Mouse (Mus musculus): Measurements from ENCODE around the gene Olfr109. TPM values are rescaled to one million over a fixed set of nuclear protein-coding genes. Genes with fewer than 3 reads are reported as not detected.

Olfr109 gene
- polyA plus RNA-seq (2012; rRNA removed): not detected in 2 replicates

GRCm38 (mm10) chr17:37458616-37459015 is at the start of gene Olfr109:
Gene Olfr109 (plus strand): TSS chr17:37458916.
- no peak for DNase-seq (ENCODE audit: low spot score)

DNA sequence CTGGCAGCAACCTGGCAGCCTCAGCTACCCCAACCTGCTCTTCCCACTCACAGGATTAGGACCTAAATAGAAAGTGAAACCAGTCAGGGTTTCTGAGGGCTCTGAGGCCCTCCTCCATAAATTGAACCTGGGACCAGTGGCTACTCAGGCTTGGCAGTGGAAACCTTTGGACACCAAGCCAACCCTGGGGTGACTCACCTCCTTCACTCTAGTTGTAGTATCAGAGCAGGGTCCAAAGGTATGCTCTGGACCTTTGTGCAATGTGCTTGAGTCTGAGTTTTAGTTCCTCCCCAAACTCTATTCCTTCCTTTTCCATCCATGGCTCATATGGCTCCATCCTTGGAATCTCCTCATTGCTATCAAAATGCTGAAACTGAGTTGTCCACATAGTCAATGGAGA is 45.3 kb upstream of the Olfr109 start:
- no peak for DNase-seq (ENCODE audit: low spot score)

DNA sequence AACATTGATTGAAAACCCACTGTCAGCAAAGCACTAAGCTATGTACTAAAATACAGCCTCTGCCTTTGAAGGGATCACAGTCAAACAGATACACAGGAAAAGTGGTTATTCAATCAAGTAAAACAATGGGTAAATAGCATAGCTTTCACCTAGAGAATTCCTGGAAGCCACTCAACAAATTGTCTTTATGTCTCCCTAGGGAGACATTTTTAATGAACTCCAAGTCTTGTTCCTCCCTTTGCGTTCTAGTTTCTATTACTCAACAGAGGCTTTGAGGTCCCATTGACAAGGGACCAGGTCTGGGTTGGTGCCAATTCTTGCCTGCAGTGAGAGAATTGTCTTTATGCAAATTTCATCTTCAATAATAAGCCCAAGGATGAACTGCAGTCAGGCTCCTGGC is 13.5 kb upstream of the Olfr109 start, which contains the start of gene Olfr108:
Gene Olfr108 (plus strand): TSS at position 301 of the 400 bp plus-strand sequence.
- DNase-seq (ENCODE audit: low spot score): no peak

GRCm38 (mm10) chr17:37483452-37483851 is 24.7 kb downstream of the Olfr109 start, which contains the start of gene H2-M2:
Gene H2-M2 (minus strand): TSS chr17:37483552.
- DNase-seq (ENCODE audit: low spot score): no peak

DNA sequence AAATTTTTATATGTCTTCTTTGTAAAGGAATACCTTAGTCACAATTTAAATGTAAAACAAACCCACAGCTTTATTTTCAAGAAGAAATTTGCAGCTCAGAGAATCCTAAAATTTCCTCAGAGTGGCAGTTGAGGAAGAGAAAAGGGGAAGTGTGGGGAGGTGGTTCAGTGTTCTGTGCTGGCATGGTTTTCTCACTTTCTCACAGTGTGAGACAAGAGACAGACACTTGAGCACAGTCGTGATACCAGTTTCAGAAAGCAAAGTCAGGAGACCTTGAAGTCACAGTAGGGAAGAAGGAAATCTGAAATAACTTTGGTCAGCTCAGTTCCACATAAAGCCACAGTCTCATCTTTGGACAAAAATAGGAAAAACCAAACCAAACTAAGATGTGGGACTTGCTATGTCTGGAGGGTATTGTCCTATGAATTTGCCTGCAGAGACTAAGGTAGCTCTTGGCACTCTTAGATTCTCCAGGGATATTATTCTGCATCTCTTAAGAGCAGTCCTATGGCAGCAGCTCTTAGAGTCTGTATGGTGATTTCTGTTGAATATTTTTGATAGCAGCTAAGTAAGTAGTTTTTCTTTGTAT is 33.3 kb downstream of the Olfr109 start, which contains the start of gene Olfr110:
Gene Olfr110 (plus strand): TSS at position 539 of the 589 bp plus-strand sequence.
- no peak for DNase-seq (ENCODE audit: low spot score)

DNA sequence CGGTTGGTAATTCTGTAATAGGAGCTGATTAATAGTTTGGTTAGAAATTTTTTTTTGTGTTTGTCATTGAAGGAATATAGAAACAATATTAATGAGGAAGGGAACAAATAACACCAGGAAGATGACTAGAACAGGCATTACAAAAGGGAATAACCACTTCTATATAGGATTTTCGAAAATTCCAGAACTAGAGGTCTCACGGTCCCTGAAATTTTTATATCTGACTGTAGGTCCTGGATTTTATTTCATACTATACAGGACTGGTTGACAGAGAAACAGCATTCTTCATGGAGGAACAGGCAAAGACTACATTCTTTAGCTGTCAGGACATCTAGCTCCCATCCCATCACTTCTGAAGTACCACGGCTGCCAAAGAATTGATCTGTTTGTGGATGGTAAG is 49.0 kb downstream of the Olfr109 start, which contains the start of gene Olfr111:
Gene Olfr111 (plus strand): TSS at position 301 of the 400 bp plus-strand sequence.
- no peak for DNase-seq (ENCODE audit: low spot score)

Other genes starting within 250 kb of the Olfr109 start
- gene Olfr95, start 245.8 kb upstream of the Olfr109 start, polyA plus RNA-seq (2012; rRNA removed): not detected in 2 replicates
- gene Olfr96, start 238.8 kb upstream of the Olfr109 start, polyA plus RNA-seq (2012; rRNA removed): not detected in 2 replicates
- gene Olfr97, start 221.6 kb upstream of the Olfr109 start, polyA plus RNA-seq (2012; rRNA removed): not detected in 2 replicates
- gene Olfr98, start 195.2 kb upstream of the Olfr109 start, polyA plus RNA-seq (2012; rRNA removed): not detected in 2 replicates
- gene H2-M3, start 188.7 kb upstream of the Olfr109 start, polyA plus RNA-seq (2012; rRNA removed): 12.3 and 13.0 TPM in 2 replicates
- not detected in 2 replicates for gene Olfr99, start 175.5 kb upstream of the Olfr109 start, polyA plus RNA-seq (2012; rRNA removed)
- gene Olfr101, start 154.6 kb upstream of the Olfr109 start, polyA plus RNA-seq (2012; rRNA removed): not detected in 2 replicates
- gene Olfr102, start 141.9 kb upstream of the Olfr109 start, polyA plus RNA-seq (2012; rRNA removed): not detected in 2 replicates
- not detected in 2 replicates for gene Olfr103, start 119.2 kb upstream of the Olfr109 start, polyA plus RNA-seq (2012; rRNA removed)
- not detected in 2 replicates for gene Olfr104-ps, start 99.3 kb upstream of the Olfr109 start, polyA plus RNA-seq (2012; rRNA removed)
- gene Olfr105-ps, start 79.9 kb upstream of the Olfr109 start, polyA plus RNA-seq (2012; rRNA removed): not detected in 2 replicates
- gene Olfr106-ps, start 68.5 kb upstream of the Olfr109 start, polyA plus RNA-seq (2012; rRNA removed): not detected in 2 replicates
- not detected in 2 replicates for gene Olfr107, start 59.7 kb upstream of the Olfr109 start, polyA plus RNA-seq (2012; rRNA removed)
- gene Olfr108, start 13.4 kb upstream of the Olfr109 start, polyA plus RNA-seq (2012; rRNA removed): not detected in 2 replicates
- gene H2-M2, start 24.6 kb downstream of the Olfr109 start, polyA plus RNA-seq (2012; rRNA removed): 0.35 and 0.47 TPM in 2 replicates
- gene Olfr110, start 33.6 kb downstream of the Olfr109 start, polyA plus RNA-seq (2012; rRNA removed): not detected in 2 replicates
- 0.03 and 0.04 TPM in 2 replicates for gene Olfr111, start 49.1 kb downstream of the Olfr109 start, polyA plus RNA-seq (2012; rRNA removed)
- gene Olfr112, start 110.5 kb downstream of the Olfr109 start, polyA plus RNA-seq (2012; rRNA removed): not detected in 2 replicates
- gene Olfr113, start 118.7 kb downstream of the Olfr109 start, polyA plus RNA-seq (2012; rRNA removed): not detected in 2 replicates
- not detected in 2 replicates for gene Olfr114, start 133.8 kb downstream of the Olfr109 start, polyA plus RNA-seq (2012; rRNA removed)
- not detected in 2 replicates for gene Olfr115, start 168.2 kb downstream of the Olfr109 start, polyA plus RNA-seq (2012; rRNA removed)
- gene Olfr116, start 168.3 kb downstream of the Olfr109 start, polyA plus RNA-seq (2012; rRNA removed): not detected in 2 replicates
- not detected in 2 replicates for gene Olfr117, start 204.9 kb downstream of the Olfr109 start, polyA plus RNA-seq (2012; rRNA removed)
- gene Olfr118, start 208.1 kb downstream of the Olfr109 start, polyA plus RNA-seq (2012; rRNA removed): not detected in 2 replicates
- not detected in 2 replicates for gene Olfr119, start 237.6 kb downstream of the Olfr109 start, polyA plus RNA-seq (2012; rRNA removed)